Mouse (Mus musculus) brain, embryonic 14.5 days (tissue): ENCODE results near the gene Sap30. TPM values are rescaled to one million over a fixed set of nuclear protein-coding genes. Genes with fewer than 3 reads are reported as not detected.

Experiments used
- DNase-seq: peaks from one replicate; pipeline ENCODE4 v3.0.0-alpha.2; 2011; ENCODE audit warnings: low read depth
- CTCF ChIP-seq: fragments of 200-500 bp; IDR thresholded peaks from 2 replicates; pipeline ENCODE4 v1.5.1; 2012; ENCODE audit warnings: inconsistent platforms, mild to moderate bottlenecking, moderate library complexity, borderline replicate concordance; ENCODE audit not compliant: insufficient read depth, insufficient read length; ENCODE audit errors: extremely low read depth
- POLR2A ChIP-seq: fragments of 200-500 bp; IDR thresholded peaks from 2 replicates; pipeline ENCODE4 v1.6.1; 2012; ENCODE audit warnings: mild to moderate bottlenecking, inconsistent platforms, borderline replicate concordance; ENCODE audit not compliant: poor library complexity, insufficient read depth, insufficient read length, severe bottlenecking; ENCODE audit errors: extremely low read depth
- polyA plus RNA-seq: library from polyadenylated mRNA; depleted of rRNA; stranded (reverse); fragments of >200 nt; gene quantifications from 2 replicates; pipeline ENCODE4 v1.2.3, GENCODE M21; 2012

Gene Sap30
- polyA plus RNA-seq, 1 experiment, result 39.6 TPM

DNA sequence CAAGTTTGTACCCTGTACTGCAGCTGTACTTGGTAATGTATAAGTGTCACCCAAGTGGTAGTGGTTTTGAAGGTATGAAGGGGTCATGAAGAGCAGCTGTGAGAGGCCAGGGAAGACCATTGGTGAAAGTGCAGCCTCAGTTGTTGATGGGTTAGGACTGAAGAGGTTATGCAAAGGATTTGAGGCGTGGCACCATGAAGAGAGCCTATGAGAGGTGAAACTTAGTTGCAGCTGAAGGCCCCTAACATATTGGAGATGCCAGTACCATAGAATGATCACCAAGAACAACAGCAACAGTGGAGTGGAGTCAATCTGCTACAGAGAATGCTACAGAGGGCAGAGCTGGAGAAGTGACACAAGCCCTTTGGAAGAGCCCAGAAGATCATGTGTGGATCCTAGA is 1.7 kb upstream of the Sap30 start:
- DNase-seq, result no peak
- TF ChIP-seq CTCF (no peak), POLR2A (no peak)

DNA sequence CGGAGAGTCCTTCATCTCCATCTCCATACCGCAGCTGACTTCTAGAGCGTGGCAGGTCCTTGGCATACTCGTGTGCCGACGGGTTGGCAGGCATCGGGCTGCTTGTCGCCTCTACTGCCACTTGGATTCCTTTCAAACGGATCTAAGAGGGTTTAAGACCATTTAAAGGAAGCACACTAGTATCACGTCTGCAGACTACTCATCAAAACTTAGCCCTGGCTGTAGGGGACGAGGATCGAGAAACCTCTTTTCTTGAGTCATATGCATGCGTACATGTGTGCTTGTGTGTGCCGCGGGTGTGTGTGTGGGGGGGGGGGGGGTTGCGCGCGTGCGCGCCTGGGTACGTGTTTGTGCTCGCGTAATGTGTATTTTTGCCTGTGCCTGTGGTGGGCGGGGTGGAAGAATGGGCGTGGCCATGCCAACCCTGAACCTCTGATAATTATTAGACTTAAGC is 679 bp upstream of the Sap30 start:
- no peak for TF ChIP-seq POLR2A
- TF ChIP-seq CTCF, result no peak
- peak; percentile 89 for DNase-seq

DNA sequence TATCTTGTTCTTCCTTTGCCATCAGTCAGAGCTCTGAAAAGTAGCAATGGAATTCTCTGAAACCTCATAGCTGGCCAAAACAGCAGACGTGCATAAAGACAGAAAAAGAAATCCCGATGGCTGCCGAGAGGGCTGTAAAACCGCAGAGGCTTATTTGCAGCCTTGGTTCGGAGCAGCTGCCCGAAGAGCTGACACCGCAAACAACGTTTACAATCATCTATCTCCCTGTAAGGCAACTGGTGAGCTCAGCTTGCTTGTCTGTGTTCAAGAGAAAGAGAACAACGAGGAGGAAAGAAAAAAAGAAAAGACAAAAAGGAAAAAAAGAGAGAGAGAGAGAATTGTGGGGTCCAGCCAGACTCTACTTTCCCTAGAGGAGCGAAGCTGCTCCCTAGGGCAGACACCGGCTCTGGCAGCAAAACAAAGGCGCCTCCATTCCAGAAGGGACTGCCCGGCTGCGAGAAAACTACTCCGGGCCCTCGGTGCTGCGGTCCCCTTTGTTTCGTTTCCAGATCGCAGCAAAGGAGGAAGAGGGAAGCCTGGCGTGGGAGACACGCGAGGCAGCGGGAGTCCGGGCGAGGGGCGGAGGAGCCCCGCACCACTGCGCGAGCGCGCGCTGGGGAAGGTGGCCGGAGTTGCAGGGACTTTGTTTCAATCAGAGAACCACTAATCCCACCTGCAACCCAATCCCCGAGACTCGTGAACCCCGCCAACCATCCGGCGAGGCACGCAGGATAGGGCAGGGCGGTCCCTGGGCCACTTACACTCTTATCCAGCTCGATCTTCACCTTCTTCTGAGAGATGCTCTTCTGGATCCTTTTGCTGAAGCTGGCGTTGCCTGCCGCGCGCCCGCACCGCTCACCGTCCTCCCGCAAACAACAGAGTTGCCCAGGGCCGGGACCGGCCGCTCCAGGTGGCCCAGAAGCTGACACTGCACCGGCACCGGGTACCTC is 894 bp downstream of the Sap30 start:
- DNase-seq, result peak; percentile 81
- TF ChIP-seq POLR2A (0 out of 2 replicates have a peak, but pooled peaks have one; percentile 52), CTCF (peak; percentile 17; the same call in 1 of the 2 replicates)

DNA sequence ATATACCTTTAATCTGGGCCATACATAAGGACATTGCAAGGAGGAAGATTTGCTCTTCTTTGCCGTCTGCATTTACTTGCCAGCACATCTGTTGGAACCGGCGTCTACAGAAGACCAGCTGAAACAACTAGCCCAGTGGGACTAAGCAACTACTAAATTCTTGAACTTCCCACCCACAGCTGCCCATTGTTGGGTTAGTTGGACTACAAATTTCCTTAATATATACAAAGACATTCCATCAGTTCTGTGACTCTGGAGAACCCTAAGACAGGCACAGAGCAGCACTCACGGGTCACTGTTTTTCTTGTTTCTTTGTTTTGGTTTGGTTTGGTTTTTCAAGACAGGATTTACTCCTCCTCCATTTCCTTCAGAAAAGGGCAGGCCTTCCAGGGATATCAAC is 7.1 kb downstream of the Sap30 start:
- TF ChIP-seq POLR2A (no peak), CTCF (no peak)
- DNase-seq, result no peak

DNA sequence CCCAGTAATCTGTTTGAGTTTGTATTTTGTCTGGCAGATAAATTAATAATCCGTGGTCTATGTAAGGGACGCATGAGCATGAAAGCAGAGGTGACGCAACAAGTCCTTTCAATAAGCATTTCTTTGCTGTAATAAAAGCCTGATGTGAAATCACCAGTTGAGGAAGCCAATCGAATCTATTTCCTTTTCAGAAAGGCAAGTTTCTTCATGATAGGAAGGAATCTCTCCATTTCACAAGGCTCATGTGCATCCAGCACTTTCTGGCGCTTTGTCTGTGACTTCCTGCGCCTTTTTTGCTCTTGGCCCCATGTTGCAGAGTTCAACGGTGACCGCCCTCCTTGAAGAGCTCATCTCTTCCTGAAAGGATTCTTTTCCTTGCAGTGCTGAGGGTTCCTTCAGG is 8.0 kb downstream of the Sap30 start:
- no peak for DNase-seq
- TF ChIP-seq POLR2A (no peak), CTCF (no peak)

DNA sequence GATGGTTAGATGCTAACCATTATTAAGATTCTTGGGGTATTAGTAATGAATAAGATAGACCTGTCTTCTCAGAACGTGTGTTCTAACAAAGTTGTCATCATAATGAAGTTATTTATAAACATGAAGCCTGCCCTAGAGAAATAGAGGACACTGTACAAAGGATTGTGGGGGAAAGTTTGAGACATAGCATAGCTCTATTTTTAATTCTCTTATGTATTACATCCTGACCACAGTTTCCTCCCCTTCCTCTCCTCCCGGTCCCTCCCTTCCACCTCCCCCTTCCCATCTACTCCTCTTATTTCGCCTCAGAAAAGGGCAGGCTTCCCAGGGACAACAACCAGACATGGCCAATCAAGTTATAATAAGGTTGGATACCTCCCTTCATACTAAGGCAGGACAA is 9.3 kb downstream of the Sap30 start:
- no peak for TF ChIP-seq POLR2A
- TF ChIP-seq CTCF, result no peak
- DNase-seq, result no peak

DNA sequence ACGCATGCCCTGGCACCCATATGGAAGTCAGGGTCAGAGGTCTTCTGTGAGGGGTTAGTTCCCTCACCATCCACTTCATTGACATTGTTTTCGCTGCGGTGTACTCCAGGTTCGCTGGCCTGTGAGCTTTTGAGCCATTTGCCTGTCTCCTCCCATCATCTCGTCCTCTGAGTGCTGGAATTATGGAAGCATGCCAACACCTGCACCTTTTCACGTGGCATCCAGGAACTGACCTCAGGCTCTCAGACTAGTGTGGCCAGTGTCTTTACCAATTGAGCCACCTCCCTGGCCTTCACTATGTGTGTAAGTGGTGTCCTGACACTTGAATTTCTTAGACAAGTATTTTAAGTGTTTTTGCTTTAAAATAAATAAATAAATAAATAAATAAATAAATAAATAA is 13.9 kb downstream of the Sap30 start:
- no peak for DNase-seq
- no peak for TF ChIP-seq POLR2A
- no peak for TF ChIP-seq CTCF

DNA sequence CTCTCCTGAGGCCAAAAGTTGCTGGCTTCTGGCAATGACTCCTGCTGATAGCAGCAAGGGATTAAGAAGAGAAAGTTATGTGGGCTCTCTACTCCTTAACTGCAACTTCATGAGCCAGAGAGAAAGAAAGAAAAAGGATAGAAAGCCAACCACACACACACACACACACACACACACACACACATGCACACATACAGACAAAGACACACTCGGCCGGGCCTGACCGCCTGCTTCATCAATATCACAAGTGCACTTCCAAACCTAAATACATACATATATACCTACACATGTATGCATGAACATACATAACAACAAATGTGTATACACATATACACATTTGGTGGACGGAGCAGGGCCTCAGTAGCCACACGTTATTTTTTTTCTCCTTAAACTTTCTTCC is 16.8 kb downstream of the Sap30 start:
- TF ChIP-seq POLR2A (no peak), CTCF (no peak)
- DNase-seq, result no peak

DNA sequence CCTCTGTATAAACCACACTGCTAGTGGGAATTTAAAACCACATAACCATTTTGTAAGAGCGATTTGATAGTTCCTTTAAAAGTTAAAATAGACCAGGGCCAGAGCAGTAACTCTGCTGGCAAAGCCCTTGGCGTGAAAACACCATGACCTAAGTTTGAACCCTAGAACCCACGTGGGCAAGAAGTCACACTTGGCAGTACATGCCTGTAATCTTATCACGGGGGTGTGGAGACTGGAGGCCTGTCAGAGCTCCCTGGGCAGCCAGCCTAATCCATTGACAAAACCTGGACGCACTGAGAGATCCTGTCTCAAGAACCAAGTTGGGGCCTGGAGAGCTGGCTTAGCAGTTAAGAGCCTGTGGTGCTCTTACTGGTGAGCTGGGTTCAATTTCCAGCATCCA is 19.0 kb downstream of the Sap30 start:
- peak; percentile 60 for DNase-seq
- TF ChIP-seq CTCF (no peak), POLR2A (no peak)

DNA sequence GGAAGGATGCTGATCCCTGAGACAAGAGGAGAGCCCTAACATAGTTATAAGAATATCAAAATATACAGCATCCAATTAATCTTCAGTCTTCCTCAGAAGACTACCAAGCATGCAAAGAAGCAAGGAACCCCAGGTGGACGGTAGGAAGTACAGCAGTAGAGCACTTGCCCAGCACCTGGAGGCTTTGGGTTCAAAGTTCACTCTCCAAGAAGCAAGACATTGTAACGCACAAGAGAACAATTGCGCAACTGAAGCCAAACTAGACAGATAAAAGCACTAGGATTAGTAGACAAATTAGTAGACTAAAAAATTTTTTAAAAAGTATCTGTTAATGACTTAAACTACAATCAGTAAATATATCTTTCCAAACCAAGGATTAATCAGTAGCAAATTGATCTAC is 23.9 kb downstream of the Sap30 start:
- no peak for DNase-seq
- no peak for TF ChIP-seq CTCF
- TF ChIP-seq POLR2A, result no peak

DNA sequence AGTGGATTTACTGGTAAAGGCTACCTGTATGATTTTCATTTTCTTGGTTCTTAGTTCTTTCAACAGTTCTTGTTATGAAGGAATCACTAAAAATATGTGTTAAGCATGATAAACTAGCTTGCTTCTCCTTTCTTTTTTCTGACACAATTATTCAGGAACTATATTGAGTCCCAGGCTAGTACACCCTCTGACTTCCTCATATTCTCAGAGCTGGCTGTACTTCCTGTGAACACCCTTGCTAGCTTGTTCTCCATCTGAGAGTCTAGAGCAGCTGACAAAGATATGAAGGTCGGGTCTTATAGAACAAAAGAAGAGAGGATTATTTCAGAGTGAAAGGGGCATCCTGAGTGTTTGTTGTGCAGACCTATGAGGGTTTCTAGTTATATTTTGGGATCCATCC is 24.8 kb downstream of the Sap30 start:
- no peak for TF ChIP-seq POLR2A
- TF ChIP-seq CTCF, result no peak
- no peak for DNase-seq

DNA sequence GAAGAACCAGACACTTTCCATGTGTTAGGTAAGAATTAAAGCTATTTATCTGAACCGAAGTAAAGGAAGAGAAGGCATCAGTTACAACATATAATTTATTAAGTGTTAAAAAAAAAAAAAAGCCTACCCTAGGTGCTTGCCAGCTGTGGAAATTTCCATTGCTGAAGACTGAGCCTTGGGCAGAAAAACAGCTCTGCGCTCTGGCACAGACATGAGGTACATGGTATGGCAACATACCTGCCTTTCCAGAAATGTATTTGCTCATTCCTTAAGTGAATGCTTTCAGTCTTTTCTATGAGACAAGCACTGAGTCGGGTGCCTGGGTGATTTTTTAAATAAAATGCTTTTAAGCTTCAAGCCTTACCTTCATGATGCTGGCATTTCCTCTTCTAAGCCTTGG is 29.7 kb downstream of the Sap30 start:
- TF ChIP-seq POLR2A (no peak), CTCF (no peak)
- no peak for DNase-seq
